Mouse (Mus musculus): ENCODE data around the gene Apbb2.

DNA sequence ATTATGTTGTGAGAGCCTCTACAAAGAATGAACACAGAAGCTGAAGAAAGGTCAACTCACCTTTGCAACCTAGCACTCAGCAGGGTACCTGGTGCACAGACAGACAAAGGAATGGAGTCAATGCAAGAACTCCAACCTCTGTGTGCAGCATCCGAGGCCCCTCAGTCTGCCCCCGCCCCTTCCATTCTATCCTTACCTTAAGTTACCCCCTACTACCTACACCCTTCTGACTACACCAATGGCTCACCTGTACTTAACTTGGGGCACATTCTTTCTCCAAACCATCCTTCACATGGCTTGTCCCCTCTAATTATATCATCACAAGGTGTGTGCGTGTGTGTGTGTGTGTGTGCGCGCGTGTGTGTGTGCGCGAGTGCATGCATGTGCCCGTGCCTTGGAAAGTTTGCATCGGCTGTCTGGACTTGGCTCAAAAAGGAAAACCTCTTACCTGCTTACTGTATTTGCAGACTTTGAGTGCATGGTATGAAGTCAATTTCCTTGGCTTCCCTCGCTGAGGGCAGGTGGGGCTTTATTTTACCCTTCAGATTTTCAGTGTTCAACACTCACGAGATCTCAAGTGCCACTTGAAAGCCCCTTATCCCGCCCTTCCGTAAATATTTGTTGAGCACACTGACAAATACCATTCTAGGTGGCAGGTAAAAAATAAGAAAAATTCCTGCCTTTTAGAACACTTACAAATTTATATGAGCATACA, 84.7 kb downstream of the Apbb2 start:
- no peak for TF ChIP-seq CTCF (IDR thresholded peaks at IDR 0.05; ENCODE audit: low read depth)
- TF ChIP-seq EP300 (IDR thresholded peaks at IDR 0.05; ENCODE audit: low read depth): no peak

Data from heart, postnatal 0 days (tissue).